19 mouse cellular contexts compared by ENCODE assay signal in genomic region chr1:34261011-34261410, GRCm38 (mm10).
DNase-seq lines count a peak whose midpoint lies in the region; TF ChIP-seq lines count a peak whose summit lies in the region.
"Had no signal": no experiment of that assay in that cellular context is flagged by ENCODE, and none has a peak within 500 bp of the region (broad histone marks: within the 10 kb centered on the region; RNA-seq: fewer than 3 reads in every experiment).

No protein-coding gene starts in this region.

- no peak for TF ChIP-seq POLR2A in heart, adult 2 months (IDR thresholded peaks at IDR 0.05; ENCODE audit: insufficient read depth, low read depth, low read length)

- peak; percentile 89 for DNase-seq in heart, adult 11 months
- DNase-seq in heart, adult 2 months: no peak
- DNase-seq in urinary bladder, postnatal 14 days (ENCODE audit: low spot score): peak; percentile 44
- DNase-seq in urinary bladder, postnatal 25 days (ENCODE audit: low spot score): no peak
- DNase-seq in lung, postnatal 36 days: peak; percentile 71
- DNase-seq in adrenal gland, postnatal 14 days: no peak
- no peak for DNase-seq in gastrocnemius, adult 8-10 months (ENCODE audit: low spot score in 2 of 2)
- DNase-seq in cerebellum, adult 9-10 months: no peak
- DNase-seq: adrenal gland, postnatal 25 days; cerebellum, adult 11-12 months; cerebellum, postnatal 36 days; gastrocnemius, postnatal 36 days; spleen, adult 18-20 months; thymus, adult 18-20 months had no signal

- intact Hi-C loops in heart, adult 2 months (cut with DNase I): no loop called here

- no peaks in the 10 kb centered on the region for H3K79me2 ChIP-seq in heart, adult 2 months (replicated peaks; ENCODE audit: control insufficient read depth, insufficient read depth, low read length)

- H3K4me1 ChIP-seq in heart, adult 2 months (ENCODE audit: control insufficient read depth, insufficient read depth, low read length): peaks cover 3% of the 10 kb centered on the region
- H3K4me1 ChIP-seq: embryonic facial prominence, embryonic 15.5 days; hindbrain, embryonic 10.5 days; midbrain, embryonic 13.5 days had no signal

- no peak overlapping the region for H3K9ac ChIP-seq in heart, adult 2 months (ENCODE audit: low read depth, low read length)
- H3K9ac ChIP-seq: embryonic facial prominence, embryonic 15.5 days; liver, embryonic 14.5 days; midbrain, embryonic 13.5 days had no signal

- no peak for TF ChIP-seq EP300 in heart, adult 2 months (IDR thresholded peaks at IDR 0.05; ENCODE audit: insufficient read depth, low read depth, low read length)

- no peaks in the 10 kb centered on the region for H3K27me3 ChIP-seq in heart, adult 2 months (ENCODE audit: control insufficient read depth, insufficient read depth, low read length)
- H3K27me3 ChIP-seq: embryonic facial prominence, embryonic 15.5 days; midbrain, embryonic 13.5 days had no signal

- no peak overlapping the region for H3K27ac ChIP-seq in heart, adult 2 months
- H3K27ac ChIP-seq: embryonic facial prominence, embryonic 15.5 days; heart, embryonic 10.5 days; hindbrain, embryonic 10.5 days; liver, embryonic 14.5 days; midbrain, embryonic 13.5 days had no signal

- H3K36me3 ChIP-seq in heart, adult 2 months (ENCODE audit: control insufficient read depth, insufficient read depth, low read length): peaks cover 12% of the 10 kb centered on the region

- WGBS in heart, adult 2 months: 76% methylated on average over 12 of the region's 12 CpGs

- no peak for TF ChIP-seq CTCF in heart, adult 2 months (IDR thresholded peaks at IDR 0.05)

- H3K4me3 ChIP-seq in heart, adult 2 months: no peak overlapping the region
- H3K4me3 ChIP-seq: embryonic facial prominence, embryonic 15.5 days; heart, embryonic 10.5 days; hindbrain, embryonic 10.5 days; midbrain, embryonic 13.5 days had no signal

Comparison
In these comparisons a context has a peak if more than half of its experiments do, and no peak if none do; other contexts are left out.
1. DNase-seq: peak in heart, adult 11 months (single experiment), urinary bladder, postnatal 14 days (single experiment) and lung, postnatal 36 days (single experiment); none in heart, adult 2 months (0 of 2), urinary bladder, postnatal 25 days (single experiment), adrenal gland, postnatal 14 days (single experiment), gastrocnemius, adult 8-10 months (0 of 2) and cerebellum, adult 9-10 months (single experiment).